In genomic region chr5:117946605-117947004, GRCm38 (mm10) we compare ENCODE assay signal across 8 mouse cellular contexts. TPM values are rescaled to one million over a fixed set of nuclear protein-coding genes. Genes with fewer than 3 reads are reported as not detected.
A peak's percentile ranks its signal among the peaks of the same experiment; 100 is the strongest.
DNase-seq lines count a peak whose midpoint lies in the region; ATAC-seq and TF ChIP-seq lines count a peak whose summit lies in the region.

No protein-coding gene starts in this region.

- no peaks in the 10 kb centered on the region for H3K36me3 ChIP-seq in liver, postnatal 0 days (replicated peaks; ENCODE audit: insufficient read depth, low read length)
- no peaks in the 10 kb centered on the region for H3K36me3 ChIP-seq in liver, embryonic 11.5 days (ENCODE audit: control insufficient read depth, insufficient read depth, low read length)
- H3K36me3 ChIP-seq in hindbrain, embryonic 16.5 days (ENCODE audit: control insufficient read depth, insufficient read depth, low read length), result no peaks in the 10 kb centered on the region
- H3K36me3 ChIP-seq in limb, embryonic 11.5 days (ENCODE audit: control insufficient read depth, insufficient read depth, low read length), result no peaks in the 10 kb centered on the region

- H3K9ac ChIP-seq in liver, postnatal 0 days (replicated peaks), result no peak overlapping the region
- no peak overlapping the region for H3K9ac ChIP-seq in liver, embryonic 11.5 days (ENCODE audit: low read depth, low read length)
- no peak overlapping the region for H3K9ac ChIP-seq in hindbrain, embryonic 16.5 days (ENCODE audit: low read depth, low read length)
- H3K9ac ChIP-seq in limb, embryonic 11.5 days (ENCODE audit: low read length), result no peak overlapping the region

- TF ChIP-seq CTCF in liver, postnatal 0 days (IDR thresholded peaks at IDR 0.05; ENCODE audit: low read depth), result peak; percentile 77
- TF ChIP-seq CTCF in cerebellum, adult 2 months (IDR thresholded peaks at IDR 0.05; ENCODE audit: borderline replicate concordance, insufficient read depth, low read depth, low read length), result peak; percentile 94

- peak; percentile 42 to 80 for DNase-seq in adrenal gland, adult (ENCODE audit: inconsistent age in 2 of 2, low spot score in 1 of 2)
- no peak for DNase-seq in adrenal gland, adult 8-10 months
- peak; percentile 47 for DNase-seq in liver, postnatal 0 days
- DNase-seq in liver, embryonic 11.5 days (ENCODE audit: low spot score), result no peak
- DNase-seq in cerebellum, adult 2 months, result peak; percentile 59 to 75
- peak; percentile 59 for DNase-seq in limb, embryonic 11.5 days (ENCODE audit: low spot score)
- peak; percentile 37 for DNase-seq in thymus, postnatal 0 days (ENCODE audit: low spot score)

- H3K4me1 ChIP-seq in liver, postnatal 0 days (ENCODE audit: insufficient read depth), result no peaks in the 10 kb centered on the region
- H3K4me1 ChIP-seq in liver, embryonic 11.5 days (replicated peaks; ENCODE audit: control insufficient read depth, insufficient read depth, low read length), result no peaks in the 10 kb centered on the region
- H3K4me1 ChIP-seq in cerebellum, adult 2 months (ENCODE audit: control insufficient read depth, insufficient read depth, low read length), result no peaks in the 10 kb centered on the region
- H3K4me1 ChIP-seq in hindbrain, embryonic 16.5 days (ENCODE audit: control insufficient read depth, insufficient read depth, low read depth, low read length), result no peaks in the 10 kb centered on the region
- no peaks in the 10 kb centered on the region for H3K4me1 ChIP-seq in limb, embryonic 11.5 days (ENCODE audit: control insufficient read depth, insufficient read depth, low read length)

- TF ChIP-seq POLR2A in cerebellum, adult 2 months (IDR thresholded peaks at IDR 0.05; ENCODE audit: borderline replicate concordance, insufficient read depth, low read length), result no peak

- H3K9me3 ChIP-seq in liver, postnatal 0 days (ENCODE audit: low read length), result no peaks in the 10 kb centered on the region
- no peaks in the 10 kb centered on the region for H3K9me3 ChIP-seq in liver, embryonic 11.5 days (ENCODE audit: control insufficient read depth, low read length)
- H3K9me3 ChIP-seq in hindbrain, embryonic 16.5 days (ENCODE audit: control insufficient read depth, low read length), result no peaks in the 10 kb centered on the region
- H3K9me3 ChIP-seq in limb, embryonic 11.5 days (ENCODE audit: control insufficient read depth, low read length), result no peaks in the 10 kb centered on the region

- no peak for TF ChIP-seq EP300 in liver, postnatal 0 days (IDR thresholded peaks at IDR 0.05; ENCODE audit: low read depth)

- H3K4me3 ChIP-seq in liver, postnatal 0 days (ENCODE audit: low read depth, low read length), result no peak overlapping the region
- no peak overlapping the region for H3K4me3 ChIP-seq in liver, embryonic 11.5 days (ENCODE audit: low read depth, low read length)
- H3K4me3 ChIP-seq in cerebellum, adult 2 months (replicated peaks; ENCODE audit: insufficient read depth, low read depth, low read length), result no peak overlapping the region
- H3K4me3 ChIP-seq in hindbrain, embryonic 16.5 days (ENCODE audit: low read length), result no peak overlapping the region
- H3K4me3 ChIP-seq in limb, embryonic 11.5 days (ENCODE audit: low read depth, low read length), result no peak overlapping the region

- WGBS in liver, postnatal 0 days (ENCODE audit: insufficient replicate concordance), result 20% methylated on average over 4 of the region's 4 CpGs
- 28% methylated on average over 4 of the region's 4 CpGs for WGBS in liver, embryonic 11.5 days
- 7% methylated on average over 4 of the region's 4 CpGs for WGBS in cerebellum, adult 2 months
- WGBS in hindbrain, embryonic 16.5 days, result 32% methylated on average over 4 of the region's 4 CpGs
- 32% methylated on average over 4 of the region's 4 CpGs for WGBS in limb, embryonic 11.5 days

- H3K27me3 ChIP-seq in liver, postnatal 0 days (ENCODE audit: insufficient read depth, low read length), result no peaks in the 10 kb centered on the region
- H3K27me3 ChIP-seq in liver, embryonic 11.5 days (replicated peaks; ENCODE audit: control insufficient read depth, insufficient read depth, low read length), result no peaks in the 10 kb centered on the region
- no peaks in the 10 kb centered on the region for H3K27me3 ChIP-seq in cerebellum, adult 2 months (ENCODE audit: control insufficient read depth, insufficient read depth, low read length)
- no peaks in the 10 kb centered on the region for H3K27me3 ChIP-seq in hindbrain, embryonic 16.5 days (replicated peaks; ENCODE audit: control insufficient read depth, insufficient read depth, low read length)
- no peaks in the 10 kb centered on the region for H3K27me3 ChIP-seq in limb, embryonic 11.5 days (ENCODE audit: control insufficient read depth, insufficient read depth, low read length)

- ATAC-seq in liver, postnatal 0 days, result no peak
- ATAC-seq in liver, embryonic 11.5 days (replicated peaks; ENCODE audit: low FRiP score), result no peak
- peak; percentile 60; the same call in 1 of the 2 replicates for ATAC-seq in hindbrain, embryonic 16.5 days
- ATAC-seq in limb, embryonic 11.5 days (ENCODE audit: insufficient number of reproducible peaks, low FRiP score, low TSS enrichment, low read depth), result no peak

- no peak overlapping the region for H3K4me2 ChIP-seq in liver, postnatal 0 days (ENCODE audit: low read depth, low read length)
- no peak overlapping the region for H3K4me2 ChIP-seq in liver, embryonic 11.5 days
- H3K4me2 ChIP-seq in hindbrain, embryonic 16.5 days (ENCODE audit: low read length), result no peak overlapping the region
- H3K4me2 ChIP-seq in limb, embryonic 11.5 days (ENCODE audit: low read depth, severe bottlenecking), result no peak overlapping the region

- H3K27ac ChIP-seq in liver, postnatal 0 days (ENCODE audit: low read depth), result no peak overlapping the region
- H3K27ac ChIP-seq in liver, embryonic 11.5 days (ENCODE audit: low read depth, low read length), result no peak overlapping the region
- no peak overlapping the region for H3K27ac ChIP-seq in cerebellum, adult 2 months (ENCODE audit: insufficient read depth, low read length)
- no peak overlapping the region for H3K27ac ChIP-seq in hindbrain, embryonic 16.5 days (ENCODE audit: low read depth, low read length)
- no peak overlapping the region for H3K27ac ChIP-seq in limb, embryonic 11.5 days (replicated peaks; ENCODE audit: low read depth, low read length)

RNA-seq across cellular contexts. Expression of gene Fbxo21, which starts 29.9 kb away (rescaled TPM):
- total RNA-seq in adrenal gland, adult 8-10 months (2022), result 100 to 1,000 TPM in 1 of 4 experiments, 10 to 100 TPM in 3; 63.9 to 114 (median 85.5) TPM
- polyA plus RNA-seq in liver, postnatal 0 days (2015; fragmentation: Nextera tagmentation; extraction: Ambion mirVana), result 29.9 and 33.0 TPM in 2 replicates
- polyA plus RNA-seq in liver, embryonic 11.5 days (2014; fragmentation: Nextera tagmentation; extraction: Ambion mirVana), result 44.8 and 49.2 TPM in 2 replicates
- 114 and 124 TPM in 2 replicates for polyA plus RNA-seq in cerebellum, adult 2 months (2012; rRNA removed)
- polyA plus RNA-seq in hindbrain, embryonic 16.5 days (2015; fragmentation: Nextera tagmentation; extraction: Ambion mirVana), result 151 and 167 TPM in 2 replicates
- polyA plus RNA-seq in limb, embryonic 11.5 days (2014; fragmentation: Nextera tagmentation; extraction: Ambion mirVana), result 74.6 and 84.4 TPM in 2 replicates
- polyA plus RNA-seq in thymus, postnatal 0 days (2015; fragmentation: Nextera tagmentation; extraction: Ambion mirVana), result 28.1 and 28.2 TPM in 2 replicates

Comparison
In these comparisons a context has a peak if more than half of its experiments do, and no peak if none do; other contexts are left out.
1. DNase-seq: peak in adrenal gland, adult (2 of 2), liver, postnatal 0 days (single experiment), cerebellum, adult 2 months (2 of 2), limb, embryonic 11.5 days (single experiment) and thymus, postnatal 0 days (single experiment); none in adrenal gland, adult 8-10 months (single experiment) and liver, embryonic 11.5 days (single experiment).